Mouse (Mus musculus) MEL (cell line): ENCODE measurements around the gene Poldip3. TPM values are rescaled to one million over a fixed set of nuclear protein-coding genes. Genes with fewer than 3 reads are reported as not detected.

Experiments
- DNase-seq: peaks from one replicate; pipeline ENCODE4 v3.0.0; 2011; ENCODE audit warnings: low read depth, low spot score
- H3K27ac ChIP-seq: 2 replicates; pipeline ENCODE4 v1.5.1; 2012; ENCODE audit warnings: low read depth, mild to moderate bottlenecking, control low read depth, low read length, moderate library complexity; ENCODE audit not compliant: control insufficient read depth
- H3K27me3 ChIP-seq, 2 experiments: fragments of 150-350 bp in 1 of 2; sonication (generic) in 1 of 2; 2 replicates each; pipeline ENCODE4 v1.6.1; 2012; ENCODE audit warnings: low read length in 2 of 2, mild to moderate bottlenecking in 2 of 2, improper control_type of control experiment in 1 of 2, moderate library complexity in 1 of 2; ENCODE audit not compliant: insufficient read depth in 2 of 2, control insufficient read depth in 1 of 2
- H3K36me3 ChIP-seq, 2 experiments: 2 replicates each; pipeline ENCODE4 v1.6.1; 2012 to 2014; ENCODE audit warnings: low read length in 2 of 2, improper control_type of control experiment in 1 of 2, inconsistent platforms in 1 of 2, mild to moderate bottlenecking in 1 of 2; ENCODE audit not compliant: insufficient read depth in 2 of 2, control insufficient read depth in 1 of 2
- H3K4me1 ChIP-seq, 2 experiments: fragments of 150-350 bp in 1 of 2; sonication (generic) in 1 of 2; 2 replicates each; pipeline ENCODE4 v1.6.1; 2012; ENCODE audit warnings: low read length in 2 of 2, improper control_type of control experiment in 1 of 2, mild to moderate bottlenecking in 1 of 2; ENCODE audit not compliant: insufficient read depth in 2 of 2, control insufficient read depth in 1 of 2
- H3K4me3 ChIP-seq, 2 experiments: fragments of 150-350 bp in 1 of 2; sonication (generic) in 1 of 2; 2 replicates each; pipeline ENCODE4 v1.5.1; 2012; ENCODE audit warnings: low read depth in 2 of 2, low read length in 2 of 2, mild to moderate bottlenecking in 2 of 2, moderate library complexity in 2 of 2, control low read depth in 1 of 2, improper control_type of control experiment in 1 of 2; ENCODE audit not compliant: control insufficient read depth in 1 of 2, insufficient read depth in 1 of 2
- H3K79me2 ChIP-seq: 2 replicates; pipeline ENCODE4 v1.6.1; 2012; ENCODE audit warnings: mild to moderate bottlenecking, low read length, moderate library complexity; ENCODE audit not compliant: control insufficient read depth, poor library complexity, insufficient read depth
- H3K9ac ChIP-seq: 2 replicates; pipeline ENCODE4 v1.6.1; 2012; ENCODE audit warnings: low read depth, mild to moderate bottlenecking, control low read depth, low read length, moderate library complexity; ENCODE audit not compliant: control insufficient read depth, poor library complexity, severe bottlenecking
- H3K9me3 ChIP-seq: fragments of 150-350 bp; sonication (generic); replicated peaks from 2 replicates; pipeline ENCODE4 v1.6.1; 2012; ENCODE audit warnings: mild to moderate bottlenecking, low read length, improper control_type of control experiment, moderate library complexity; ENCODE audit not compliant: insufficient read depth
- EP300 ChIP-seq, 2 experiments: IDR thresholded peaks; 2 replicates each; pipeline ENCODE4 v1.6.1; 2011; ENCODE audit warnings: improper control_type of control experiment in 2 of 2, low read length in 2 of 2, low read depth in 1 of 2, mild to moderate bottlenecking in 1 of 2
- ETS1 ChIP-seq: IDR thresholded peaks from 2 replicates; pipeline ENCODE4 v1.6.1; 2012; ENCODE audit warnings: low read depth, mild to moderate bottlenecking, inconsistent platforms, low read length, improper control_type of control experiment, moderate library complexity
- GATA1 ChIP-seq: IDR thresholded peaks from 2 replicates; pipeline ENCODE4 v1.6.1; 2011; ENCODE audit warnings: low read depth, low read length, improper control_type of control experiment
- HCFC1 ChIP-seq: IDR thresholded peaks from 2 replicates; pipeline ENCODE4 v1.6.1; 2012; ENCODE audit warnings: low read depth, mild to moderate bottlenecking, inconsistent platforms, low read length, improper control_type of control experiment, moderate library complexity
- MAZ ChIP-seq: IDR thresholded peaks from 2 replicates; pipeline ENCODE4 v1.6.1; 2012; ENCODE audit warnings: low read depth, mild to moderate bottlenecking, inconsistent platforms, low read length, improper control_type of control experiment
- MEF2A ChIP-seq: IDR thresholded peaks from 2 replicates; pipeline ENCODE4 v1.6.1; 2014; ENCODE audit warnings: low read depth, mild to moderate bottlenecking, inconsistent platforms, low read length, improper control_type of control experiment; ENCODE audit not compliant: poor library complexity, insufficient replicate concordance, severe bottlenecking; ENCODE audit errors: extremely low read depth
- MXI1 ChIP-seq: IDR thresholded peaks from 2 replicates; pipeline ENCODE4 v1.6.1; 2011; ENCODE audit warnings: mild to moderate bottlenecking, low read depth, low read length, improper control_type of control experiment
- NRF1 ChIP-seq: IDR thresholded peaks from 2 replicates; pipeline ENCODE4 v1.6.1; 2014; ENCODE audit warnings: low read depth, mild to moderate bottlenecking, inconsistent platforms, low read length, improper control_type of control experiment, moderate library complexity; ENCODE audit not compliant: poor library complexity, insufficient read depth, severe bottlenecking
- RCOR1 ChIP-seq: IDR thresholded peaks from 2 replicates; pipeline ENCODE4 v1.6.1; 2012; ENCODE audit warnings: low read depth, mild to moderate bottlenecking, inconsistent platforms, low read length, improper control_type of control experiment
- SMC3 ChIP-seq: IDR thresholded peaks from 2 replicates; pipeline ENCODE4 v1.6.1; 2011; ENCODE audit warnings: low read depth, low read length, improper control_type of control experiment
- TAL1 ChIP-seq: IDR thresholded peaks from 2 replicates; pipeline ENCODE4 v1.6.1; 2012; ENCODE audit warnings: mild to moderate bottlenecking, inconsistent platforms, low read length, moderate library complexity, mixed read lengths
- TCF12 ChIP-seq: IDR thresholded peaks from 2 replicates; pipeline ENCODE4 v1.6.1; 2014; ENCODE audit warnings: low read depth, mild to moderate bottlenecking, inconsistent platforms, low read length, improper control_type of control experiment, moderate library complexity
- USF1 ChIP-seq: IDR thresholded peaks from 2 replicates; pipeline ENCODE4 v1.6.1; 2014; ENCODE audit warnings: low read depth, mild to moderate bottlenecking, inconsistent platforms, low read length, improper control_type of control experiment, moderate library complexity
- ZNF384 ChIP-seq: IDR thresholded peaks from 2 replicates; pipeline ENCODE4 v1.6.1; 2012; ENCODE audit warnings: low read depth, mild to moderate bottlenecking, inconsistent platforms, low read length, improper control_type of control experiment
- polyA plus RNA-seq, 2 experiments: library from polyadenylated mRNA; stranded (reverse) in 1 of 2; unstranded in 1 of 2; fragments of >175 nt in 1 of 2; fragments of >200 nt in 1 of 2; gene quantifications; 2 replicates each; pipeline versions ENCODE4 v1.2.1 to v1.2.4; 2012; ENCODE audit warnings: low replicate concordance in 2 of 2, low read depth in 1 of 2; ENCODE audit not compliant: insufficient read length in 2 of 2, insufficient read depth in 1 of 2, missing spikeins in 1 of 2
- total RNA-seq: library from RNA; depleted of rRNA; stranded (reverse); fragments of 300-350 nt; gene quantifications from 2 replicates; pipeline ENCODE4 v1.2.3, GENCODE M21; 2012

Gene Poldip3
- total and polyA plus RNA-seq, 3 experiments, result 113 to 123 TPM; not detected in 1

GRCm38 (mm10) chr15:83170956-83171659, 21.9 kb upstream of the Poldip3 start:
- peak; percentile 73 for DNase-seq
- no peak overlapping the region for H3K27ac ChIP-seq
- H3K79me2 ChIP-seq, result no peaks in the 10 kb centered on the region; the same call in 1 of the 2 replicates
- peak overlapping the region; percentile 61 to 95 for H3K4me3 ChIP-seq
- no peaks in the 10 kb centered on the region for H3K27me3 ChIP-seq
- H3K9me3 ChIP-seq, result no peaks in the 10 kb centered on the region
- peaks cover 7 to 20% of the 10 kb centered on the region in 2 experiments for H3K4me1 ChIP-seq
- TF ChIP-seq RCOR1, result 0 out of 2 replicates have a peak, but pooled peaks have one; percentile 35
- TF ChIP-seq NRF1, result no peak
- 0 out of 2 replicates have a peak, but pooled peaks have one; percentile 14 for TF ChIP-seq ETS1
- TF ChIP-seq MXI1, result 0 out of 2 replicates have a peak, but pooled peaks have one; percentile 18
- TF ChIP-seq USF1, result no peak
- 0 out of 2 replicates have a peak, but pooled peaks have one; percentile 41 for TF ChIP-seq ZNF384
- peak overlapping the region; percentile 66 for H3K9ac ChIP-seq
- H3K36me3 ChIP-seq, result peaks cover 0 to 13% of the 10 kb centered on the region in 2 experiments; a peak in 2 of 4 replicates

GRCm38 (mm10) chr15:83169772-83170722, 20.9 kb upstream of the Poldip3 start:
- peak overlapping the region; percentile 29; the same call in 1 of the 2 replicates for H3K27ac ChIP-seq
- peak; percentile 48 for DNase-seq
- H3K36me3 ChIP-seq, result peaks cover 0 to 15% of the 10 kb centered on the region in 2 experiments; a peak in 2 of 4 replicates
- no peaks in the 10 kb centered on the region for H3K27me3 ChIP-seq
- TF ChIP-seq EP300 (IDR thresholded peaks at IDR 0.05; ENCODE audit: low read depth in 1 of 2, low read length in 2 of 2) (peak in 1 of 2 experiments; percentile 46; a peak in 1 of 4 replicates), MEF2A (no peak), TAL1 (peak; percentile 80), TCF12 (peak; percentile 61), ETS1 (no peak), SMC3 (0 out of 2 replicates have a peak, but pooled peaks have one; percentile 0), NRF1 (no peak), GATA1 (peak; percentile 38; the same call in 1 of the 2 replicates), HCFC1 (no peak), MAZ (0 out of 2 replicates have a peak, but pooled peaks have one; percentile 22), RCOR1 (no peak), ZNF384 (no peak)
- TF ChIP-seq, all 39 proteins: peak for 6
- Histone ChIP-seq H3K4me1 (peaks cover 7 to 24% of the 10 kb centered on the region in 2 experiments), H3K9me3 (no peaks in the 10 kb centered on the region), H3K79me2 (no peaks in the 10 kb centered on the region; the same call in 1 of the 2 replicates), H3K4me3 (no peak overlapping the region), H3K9ac (no peak overlapping the region)
